Mouse (Mus musculus) CH12.LX (cell line): ENCODE measurements at regions not wholly inside any gene's neighbourhood (a gene's known extent, or its start where the extent isn't known, plus 50 kb on each side); places are given as distances from the start of the nearest gene placed in this dataset.

Experiments used
- DNase-seq: peaks from one replicate; pipeline ENCODE4 v3.0.0-alpha.2; 2013; ENCODE audit errors: extremely low read depth
- H3K27ac ChIP-seq: 2 replicates; pipeline ENCODE4 v1.5.1; 2012; ENCODE audit warnings: low read depth, mild to moderate bottlenecking, control low read depth, moderate library complexity; ENCODE audit not compliant: insufficient read depth
- H3K27me3 ChIP-seq: replicated peaks from 2 replicates; pipeline ENCODE3; 2012; ENCODE audit warnings: inconsistent platforms
- H3K36me3 ChIP-seq, 2 experiments: replicated peaks in 1 of 2; 2 replicates each; pipeline versions ENCODE3 to v1.6.1; 2012; ENCODE audit warnings: inconsistent platforms in 1 of 2, low read length in 1 of 2, mild to moderate bottlenecking in 1 of 2, mixed read lengths in 1 of 2, moderate library complexity in 1 of 2; ENCODE audit not compliant: control insufficient read depth in 1 of 2, insufficient read depth in 1 of 2
- H3K4me1 ChIP-seq, 2 experiments: 2 replicates each; pipeline ENCODE4 v1.6.1; 2012; ENCODE audit warnings: inconsistent platforms in 1 of 2, moderate library complexity in 1 of 2; ENCODE audit not compliant: insufficient read depth in 2 of 2, control insufficient read depth in 1 of 2
- H3K4me2 ChIP-seq: 2 replicates; pipeline ENCODE4 v1.6.1; 2012; ENCODE audit warnings: low read depth, mild to moderate bottlenecking, control low read depth; ENCODE audit not compliant: poor library complexity, insufficient read depth, severe bottlenecking
- H3K4me3 ChIP-seq, 3 experiments: fragments of 150-350 bp in 1 of 3; sonication (generic) in 1 of 3; replicated peaks in 1 of 3; 2 replicates each; pipeline versions ENCODE3 to v1.5.1; 2011 to 2012; ENCODE audit warnings: low read depth in 2 of 3, low read length in 2 of 3, mild to moderate bottlenecking in 2 of 3, moderate library complexity in 2 of 3, control low read depth in 1 of 3, improper control_type of control experiment in 1 of 3, inconsistent platforms in 1 of 3, mixed read lengths in 1 of 3; ENCODE audit not compliant: poor library complexity in 1 of 3
- H3K79me2 ChIP-seq: replicated peaks from 2 replicates; pipeline ENCODE4 v1.6.1; 2012; ENCODE audit warnings: mild to moderate bottlenecking, moderate library complexity; ENCODE audit not compliant: control insufficient read depth, poor library complexity, insufficient read depth, severe bottlenecking; ENCODE audit errors: extremely low read depth
- H3K9ac ChIP-seq: 2 replicates; pipeline ENCODE4 v1.6.1; 2012; ENCODE audit warnings: low read depth, mild to moderate bottlenecking, control low read depth, moderate library complexity; ENCODE audit not compliant: insufficient read depth
- H3K9me3 ChIP-seq: replicated peaks from 2 replicates; pipeline ENCODE3; 2012; ENCODE audit warnings: low read length, inconsistent platforms, mixed read lengths
- BHLHE40 ChIP-seq: IDR thresholded peaks from 2 replicates; pipeline ENCODE4 v1.6.1; 2011; ENCODE audit warnings: mild to moderate bottlenecking, low read depth, low read length, improper control_type of control experiment
- CHD1 ChIP-seq: IDR thresholded peaks from 2 replicates; pipeline ENCODE4 v1.6.1; 2012; ENCODE audit warnings: low read depth, low read length, improper control_type of control experiment, inconsistent platforms
- E2F4 ChIP-seq: IDR thresholded peaks from 2 replicates; pipeline ENCODE4 v1.6.1; 2011; ENCODE audit warnings: low read depth, low read length, improper control_type of control experiment; ENCODE audit not compliant: insufficient replicate concordance
- EP300 ChIP-seq: IDR thresholded peaks from 2 replicates; pipeline ENCODE4 v1.6.1; 2011; ENCODE audit warnings: low read length, improper control_type of control experiment
- GABPA ChIP-seq: IDR thresholded peaks from 2 replicates; pipeline ENCODE4 v1.6.1; 2012; ENCODE audit warnings: low read depth, low read length, improper control_type of control experiment, inconsistent platforms; ENCODE audit not compliant: insufficient replicate concordance
- IRF4 ChIP-seq: IDR thresholded peaks from 2 replicates; pipeline ENCODE4 v1.6.1; 2014; ENCODE audit warnings: low read depth, mild to moderate bottlenecking, inconsistent platforms, low read length, improper control_type of control experiment
- KAT2A ChIP-seq: IDR thresholded peaks from 2 replicates; pipeline ENCODE4 v1.6.1; 2012; ENCODE audit warnings: low read length, improper control_type of control experiment, inconsistent platforms; ENCODE audit not compliant: insufficient replicate concordance
- MAFK ChIP-seq: IDR thresholded peaks from 2 replicates; pipeline ENCODE4 v1.6.1; 2011; ENCODE audit warnings: low read length, improper control_type of control experiment; ENCODE audit not compliant: insufficient replicate concordance
- MAX ChIP-seq: IDR thresholded peaks from 2 replicates; pipeline ENCODE4 v1.6.1; 2011; ENCODE audit warnings: low read length, improper control_type of control experiment
- MAZ ChIP-seq: IDR thresholded peaks from 2 replicates; pipeline ENCODE4 v1.6.1; 2012; ENCODE audit warnings: low read depth, mild to moderate bottlenecking, inconsistent platforms, low read length, improper control_type of control experiment, moderate library complexity
- MEF2A ChIP-seq: IDR thresholded peaks from 2 replicates; pipeline ENCODE4 v1.6.1; 2014; ENCODE audit warnings: low read depth, mild to moderate bottlenecking, inconsistent platforms, low read length, improper control_type of control experiment, borderline replicate concordance
- NELFE ChIP-seq: IDR thresholded peaks from 2 replicates; pipeline ENCODE4 v1.6.1; 2011; ENCODE audit warnings: low read depth, low read length, improper control_type of control experiment
- NRF1 ChIP-seq: IDR thresholded peaks from 2 replicates; pipeline ENCODE4 v1.6.1; 2014; ENCODE audit warnings: low read depth, mild to moderate bottlenecking, inconsistent platforms, low read length, improper control_type of control experiment, moderate library complexity
- PAX5 ChIP-seq: IDR thresholded peaks from 2 replicates; pipeline ENCODE4 v1.6.1; 2012; ENCODE audit warnings: low read length, inconsistent platforms, mixed read lengths
- POLR2A ChIP-seq: IDR thresholded peaks from 2 replicates; pipeline ENCODE4 v1.6.1; 2011; ENCODE audit warnings: low read depth, mild to moderate bottlenecking, improper control_type of control experiment, low read length
- RAD21 ChIP-seq: IDR thresholded peaks from 2 replicates; pipeline ENCODE4 v1.6.1; 2011; ENCODE audit warnings: low read depth, mild to moderate bottlenecking, low read length, improper control_type of control experiment, moderate library complexity
- RCOR1 ChIP-seq: conservative IDR thresholded peaks from 2 replicates; pipeline ENCODE4 v1.6.1; 2012; ENCODE audit warnings: low read depth, mild to moderate bottlenecking, inconsistent platforms, low read length, improper control_type of control experiment
- SMC3 ChIP-seq: IDR thresholded peaks from 2 replicates; pipeline ENCODE4 v1.6.1; 2011; ENCODE audit warnings: low read depth, low read length, improper control_type of control experiment
- TBP ChIP-seq: conservative IDR thresholded peaks from 2 replicates; pipeline ENCODE4 v1.6.1; 2011; ENCODE audit warnings: low read depth, low read length, improper control_type of control experiment
- TCF12 ChIP-seq: IDR thresholded peaks from 2 replicates; pipeline ENCODE4 v1.6.1; 2014; ENCODE audit warnings: low read depth, mild to moderate bottlenecking, inconsistent platforms, low read length, improper control_type of control experiment
- UBTF ChIP-seq: IDR thresholded peaks from 2 replicates; pipeline ENCODE4 v1.6.1; 2012; ENCODE audit warnings: low read depth, mild to moderate bottlenecking, inconsistent platforms, low read length, improper control_type of control experiment, moderate library complexity
- dilution Hi-C: fragments of 300-500 bp; cut with MboI; formaldehyde crosslinking; loops from 2 replicates; pipeline ENCODE4 v1.14.3; 2020; ENCODE audit warnings: low sequenced_read_pairs; ENCODE audit not compliant: extremely low pct_unique_long_range_greater_than_20kb, extremely low pct_ligation_motif_present
- in situ Hi-C: fragments of 300-500 bp; cut with MboI; formaldehyde crosslinking; loops from 3 replicates; pipeline ENCODE4 v1.14.3; 2019; ENCODE audit warnings: low sequenced_read_pairs, low pct_ligation_motif_present, low pct_unique_long_range_greater_than_20kb, mixed read lengths

- Histone ChIP-seq H3K9me3 (no peaks in the 10 kb centered on the region), H3K4me3 (no peak overlapping the region), H3K4me2 (no peak overlapping the region), H3K4me1 (no peaks in the 10 kb centered on the region), H3K36me3 (no peaks in the 10 kb centered on the region), H3K79me2 (no peaks in the 10 kb centered on the region), H3K9ac (no peak overlapping the region), H3K27me3 (no peaks in the 10 kb centered on the region), H3K27ac (no peak overlapping the region)
- no peak for TF ChIP-seq CHD1
- TF ChIP-seq IRF4, result no peak
- no peak for TF ChIP-seq UBTF
- no peak for TF ChIP-seq PAX5
- no peak for TF ChIP-seq NRF1
- no peak for TF ChIP-seq MAFK
- TF ChIP-seq NELFE, result no peak
- no peak for TF ChIP-seq KAT2A
- no peak for TF ChIP-seq EP300
- no peak for TF ChIP-seq SMC3
- no peak for TF ChIP-seq GABPA
- TF ChIP-seq POLR2A, result no peak
- no peak for TF ChIP-seq MAZ
- no peak for TF ChIP-seq BHLHE40
- TF ChIP-seq MAX, result no peak
- DNase-seq, result no peak
- in situ Hi-C loops (no loop called here), dilution Hi-C loops (no loop called here)
These were observed 441.2 kb downstream of the Sorl1 start for GRCm38 (mm10) chr9:41682911-41683310.

- dilution Hi-C loops, result no loop called here
- Histone ChIP-seq H3K9me3 (no peaks in the 10 kb centered on the region), H3K79me2 (no peaks in the 10 kb centered on the region), H3K27me3 (no peaks in the 10 kb centered on the region), H3K27ac (no peak overlapping the region), H3K36me3 (no peaks in the 10 kb centered on the region), H3K9ac (no peak overlapping the region), H3K4me2 (no peak overlapping the region), H3K4me3 (no peak overlapping the region), H3K4me1 (no peaks in the 10 kb centered on the region)
- no peak for DNase-seq
- in situ Hi-C loops, result no loop called here
- TF ChIP-seq TBP, result no peak
- no peak for TF ChIP-seq RCOR1
- TF ChIP-seq TCF12, result no peak
- TF ChIP-seq MAZ, result no peak
- TF ChIP-seq POLR2A, result no peak
- no peak for TF ChIP-seq RAD21
- TF ChIP-seq E2F4, result no peak
- TF ChIP-seq MEF2A, result no peak
These were observed 448.4 kb downstream of the Sorl1 start for GRCm38 (mm10) chr9:41675656-41676055.
